Mouse (Mus musculus): ENCODE data around the gene Rasd2. TPM values are rescaled to one million over a fixed set of nuclear protein-coding genes. Genes with fewer than 3 reads are reported as not detected.

The Rasd2 gene
- not detected in 3 replicates for total RNA-seq (2017)

GRCm38 (mm10) chr8:75213686-75214085, at the start of gene Rasd2:
TSS of gene Rasd2 (plus strand) at chr8:75213944.
- ATAC-seq (replicated peaks; ENCODE audit: insufficient number of reproducible peaks, low FRiP score, low TSS enrichment, poor library complexity, severe bottlenecking), result no peak

- ATAC-seq (replicated peaks; ENCODE audit: insufficient number of reproducible peaks, low FRiP score, low TSS enrichment, poor library complexity, severe bottlenecking), result no peak
Observed at GRCm38 (mm10) chr8:75169363-75169762, 44.4 kb upstream of the Rasd2 start.

GRCm38 (mm10) chr8:75172009-75172685, 41.6 kb upstream of the Rasd2 start:
- ATAC-seq (replicated peaks; ENCODE audit: insufficient number of reproducible peaks, low FRiP score, low TSS enrichment, poor library complexity, severe bottlenecking), result no peak

GRCm38 (mm10) chr8:75193022-75193421, 20.7 kb upstream of the Rasd2 start:
- ATAC-seq (replicated peaks; ENCODE audit: insufficient number of reproducible peaks, low FRiP score, low TSS enrichment, poor library complexity, severe bottlenecking), result no peak

- no peak for ATAC-seq (replicated peaks; ENCODE audit: insufficient number of reproducible peaks, low FRiP score, low TSS enrichment, poor library complexity, severe bottlenecking)
Observed at GRCm38 (mm10) chr8:75194473-75195071, 19.2 kb upstream of the Rasd2 start.

- no peak for ATAC-seq (replicated peaks; ENCODE audit: insufficient number of reproducible peaks, low FRiP score, low TSS enrichment, poor library complexity, severe bottlenecking)
Observed at GRCm38 (mm10) chr8:75197170-75197569, 16.6 kb upstream of the Rasd2 start.

GRCm38 (mm10) chr8:75197862-75198261, 15.9 kb upstream of the Rasd2 start:
- no peak for ATAC-seq (replicated peaks; ENCODE audit: insufficient number of reproducible peaks, low FRiP score, low TSS enrichment, poor library complexity, severe bottlenecking)

GRCm38 (mm10) chr8:75198300-75198699, 15.4 kb upstream of the Rasd2 start:
- no peak for ATAC-seq (replicated peaks; ENCODE audit: insufficient number of reproducible peaks, low FRiP score, low TSS enrichment, poor library complexity, severe bottlenecking)

- ATAC-seq (replicated peaks; ENCODE audit: insufficient number of reproducible peaks, low FRiP score, low TSS enrichment, poor library complexity, severe bottlenecking), result no peak
Observed at GRCm38 (mm10) chr8:75198988-75199765, 14.6 kb upstream of the Rasd2 start.

- no peak for ATAC-seq (replicated peaks; ENCODE audit: insufficient number of reproducible peaks, low FRiP score, low TSS enrichment, poor library complexity, severe bottlenecking)
Observed at GRCm38 (mm10) chr8:75199914-75200313, 13.8 kb upstream of the Rasd2 start.

- ATAC-seq (replicated peaks; ENCODE audit: insufficient number of reproducible peaks, low FRiP score, low TSS enrichment, poor library complexity, severe bottlenecking), result no peak
Observed at GRCm38 (mm10) chr8:75202041-75202656, 11.6 kb upstream of the Rasd2 start.

- ATAC-seq (replicated peaks; ENCODE audit: insufficient number of reproducible peaks, low FRiP score, low TSS enrichment, poor library complexity, severe bottlenecking), result no peak
Observed at GRCm38 (mm10) chr8:75202913-75203312, 10.8 kb upstream of the Rasd2 start.

- ATAC-seq (replicated peaks; ENCODE audit: insufficient number of reproducible peaks, low FRiP score, low TSS enrichment, poor library complexity, severe bottlenecking), result no peak
Observed at GRCm38 (mm10) chr8:75203420-75203819, 10.3 kb upstream of the Rasd2 start.

- no peak for ATAC-seq (replicated peaks; ENCODE audit: insufficient number of reproducible peaks, low FRiP score, low TSS enrichment, poor library complexity, severe bottlenecking)
Observed at GRCm38 (mm10) chr8:75204190-75204868, 9.4 kb upstream of the Rasd2 start.

- ATAC-seq (replicated peaks; ENCODE audit: insufficient number of reproducible peaks, low FRiP score, low TSS enrichment, poor library complexity, severe bottlenecking), result no peak
Observed at GRCm38 (mm10) chr8:75211461-75211860, 2.3 kb upstream of the Rasd2 start.

- ATAC-seq (replicated peaks; ENCODE audit: insufficient number of reproducible peaks, low FRiP score, low TSS enrichment, poor library complexity, severe bottlenecking), result no peak
Observed at GRCm38 (mm10) chr8:75212631-75213306, 975 bp upstream of the Rasd2 start.

GRCm38 (mm10) chr8:75213307-75213651, 465 bp upstream of the Rasd2 start:
- ATAC-seq (replicated peaks; ENCODE audit: insufficient number of reproducible peaks, low FRiP score, low TSS enrichment, poor library complexity, severe bottlenecking), result no peak

- ATAC-seq (replicated peaks; ENCODE audit: insufficient number of reproducible peaks, low FRiP score, low TSS enrichment, poor library complexity, severe bottlenecking), result no peak
Observed at GRCm38 (mm10) chr8:75215046-75215445, 1.3 kb downstream of the Rasd2 start.
